Mouse (Mus musculus) embryo, embryonic 11 days (tissue): ENCODE data around the gene Pard3.

ENCODE experiments used
- DNase-seq: peaks from one replicate; pipeline ENCODE4 v3.0.0-alpha.2; 2015

The Pard3 gene

GRCm38 (mm10) chr8:127063551-127064360 lies at the start of gene Pard3:
Pard3 (plus strand) TSS chr8:127063893.
- peak; percentile 93 for DNase-seq

- no peak for DNase-seq
These were observed 41.9 kb upstream of the Pard3 start for GRCm38 (mm10) chr8:127021830-127022229.

- peak; percentile 20 for DNase-seq
These were observed 38.4 kb upstream of the Pard3 start for GRCm38 (mm10) chr8:127025256-127025717.

GRCm38 (mm10) chr8:127025775-127026174 lies 37.9 kb upstream of the Pard3 start:
- DNase-seq: no peak

GRCm38 (mm10) chr8:127031476-127031875 lies 32.2 kb upstream of the Pard3 start:
- no peak for DNase-seq

- DNase-seq: no peak
These were observed 24.8 kb upstream of the Pard3 start for GRCm38 (mm10) chr8:127038928-127039327.

GRCm38 (mm10) chr8:127049996-127050395 lies 13.7 kb upstream of the Pard3 start:
- no peak for DNase-seq

GRCm38 (mm10) chr8:127052132-127052531 lies 11.6 kb upstream of the Pard3 start:
- DNase-seq: no peak

- peak; percentile 19 for DNase-seq
These were observed 8.6 kb upstream of the Pard3 start for GRCm38 (mm10) chr8:127055081-127055480.

GRCm38 (mm10) chr8:127058759-127059158 lies 4.9 kb upstream of the Pard3 start:
- DNase-seq: no peak

GRCm38 (mm10) chr8:127059826-127060225 lies 3.9 kb upstream of the Pard3 start:
- no peak for DNase-seq

- peak; percentile 75 for DNase-seq
These were observed 844 bp downstream of the Pard3 start for GRCm38 (mm10) chr8:127064361-127065112.

- DNase-seq: no peak
These were observed 1.4 kb downstream of the Pard3 start for GRCm38 (mm10) chr8:127065113-127065473.

- no peak for DNase-seq
These were observed 2.1 kb downstream of the Pard3 start for GRCm38 (mm10) chr8:127065791-127066190.

- DNase-seq: no peak
These were observed 2.8 kb downstream of the Pard3 start for GRCm38 (mm10) chr8:127066501-127066900.

GRCm38 (mm10) chr8:127068719-127069118 lies 5.0 kb downstream of the Pard3 start:
- no peak for DNase-seq

- no peak for DNase-seq
These were observed 6.5 kb downstream of the Pard3 start for GRCm38 (mm10) chr8:127070225-127070624.

GRCm38 (mm10) chr8:127073052-127073618 lies 9.4 kb downstream of the Pard3 start:
- no peak for DNase-seq

- DNase-seq: no peak
These were observed 12.8 kb downstream of the Pard3 start for GRCm38 (mm10) chr8:127076511-127076910.

GRCm38 (mm10) chr8:127079244-127079805 lies 15.6 kb downstream of the Pard3 start:
- DNase-seq: no peak

- DNase-seq: no peak
These were observed 17.6 kb downstream of the Pard3 start for GRCm38 (mm10) chr8:127081297-127081696.

GRCm38 (mm10) chr8:127082486-127082885 lies 18.8 kb downstream of the Pard3 start:
- DNase-seq: no peak

- DNase-seq: no peak
These were observed 20.9 kb downstream of the Pard3 start for GRCm38 (mm10) chr8:127084565-127084964.
